Mouse (Mus musculus): Measurements from ENCODE around the gene Ganab.
"Not testable (repeated sequence)": the region's sequence is repeated elsewhere in the genome, so short reads cannot be mapped to it uniquely, and the experiment has no call there.

Gene Ganab

DNA sequence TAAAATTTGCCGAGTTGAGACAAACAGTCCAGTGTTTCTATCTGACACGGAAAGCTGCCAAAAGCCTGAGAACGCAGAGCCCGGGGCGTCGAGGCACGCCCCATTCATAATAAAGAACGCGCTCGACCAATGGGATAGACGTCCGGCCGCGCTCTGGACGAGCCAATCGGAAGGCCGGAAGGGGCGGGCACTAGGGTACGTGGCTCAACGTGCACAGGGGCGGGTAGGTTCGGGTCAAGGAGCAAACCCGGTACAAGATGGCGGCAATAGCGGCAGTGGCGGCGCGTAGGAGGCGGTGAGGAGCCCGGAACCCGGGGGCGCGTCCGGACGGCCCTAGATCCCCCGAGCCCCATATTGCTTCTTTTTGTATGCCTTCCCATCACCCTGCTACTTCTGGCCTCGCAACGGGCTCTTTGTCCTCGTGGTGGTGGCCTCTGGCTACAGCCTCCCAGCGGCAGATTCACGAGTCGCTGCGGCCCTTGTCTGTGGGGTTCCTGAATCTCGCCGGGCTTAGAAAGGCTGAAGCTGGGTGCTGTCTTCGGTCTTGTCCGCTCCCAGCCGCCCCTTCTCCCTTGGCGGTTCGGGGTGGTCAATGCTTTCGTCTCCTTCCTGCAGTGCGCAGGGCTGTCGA is at the start of gene Ganab:
Gene Ganab, plus strand, starts transcription at position 207 of the 631 bp plus-strand sequence.
- DNase-seq (ENCODE audit: low spot score in 2 of 2), result peak; percentile 93 to 96

DNA sequence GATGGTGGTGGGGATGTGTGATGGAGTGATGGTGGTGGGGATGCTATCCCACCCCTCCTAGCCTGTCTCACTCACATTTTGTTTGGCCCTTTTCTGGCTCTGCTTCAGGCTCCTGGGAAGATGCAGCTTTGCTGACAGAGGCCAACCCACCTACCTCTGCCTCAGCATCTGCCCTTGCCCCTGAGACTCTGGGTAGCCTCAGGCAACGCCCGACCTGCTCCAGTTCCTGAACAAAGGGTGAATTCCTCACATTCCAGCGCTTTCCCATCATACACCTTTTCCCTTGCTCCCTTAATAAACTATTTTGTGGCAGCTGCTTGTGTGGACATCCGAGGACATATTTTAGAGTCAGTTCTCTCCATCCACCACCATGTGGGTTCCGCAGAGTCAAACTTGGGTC is 49.5 kb upstream of the Ganab start:
- no peak for DNase-seq (ENCODE audit: low spot score in 2 of 2)

DNA sequence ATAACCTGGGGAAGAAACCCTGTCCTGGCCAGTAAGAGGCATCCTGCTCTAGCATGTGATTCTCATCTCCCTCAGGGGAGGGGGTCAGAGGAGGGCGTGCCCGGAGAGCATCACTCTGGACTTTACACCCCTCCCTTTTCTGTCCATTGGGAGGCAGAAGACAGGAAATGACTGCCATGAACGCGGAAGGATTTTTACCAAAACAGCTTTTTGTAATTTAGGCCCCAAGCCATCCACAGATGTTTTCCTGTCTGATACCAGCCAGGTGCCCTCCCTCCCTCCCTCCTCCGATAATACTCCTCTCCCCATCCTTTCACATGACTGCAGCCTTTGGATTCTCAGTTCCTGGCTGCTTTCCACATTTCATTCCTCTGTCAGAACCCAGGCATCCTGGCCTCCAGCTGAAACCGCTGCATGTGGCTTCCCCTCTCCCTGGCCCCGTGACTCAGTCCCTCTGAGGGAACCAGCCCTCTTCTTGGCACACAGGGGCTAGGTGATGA is 47.4 kb upstream of the Ganab start, which contains the start of gene Lrrn4cl:
Gene Lrrn4cl, plus strand, starts transcription at position 367 of the 500 bp plus-strand sequence.
- DNase-seq (ENCODE audit: low spot score in 2 of 2), result peak; percentile 57 to 67

GRCm38 (mm10) chr19:8851639-8852038 is 46.2 kb upstream of the Ganab start:
- no peak for DNase-seq (ENCODE audit: low spot score in 2 of 2)

GRCm38 (mm10) chr19:8852236-8852928 is 45.5 kb upstream of the Ganab start:
- DNase-seq (ENCODE audit: low spot score in 2 of 2), result no peak

DNA sequence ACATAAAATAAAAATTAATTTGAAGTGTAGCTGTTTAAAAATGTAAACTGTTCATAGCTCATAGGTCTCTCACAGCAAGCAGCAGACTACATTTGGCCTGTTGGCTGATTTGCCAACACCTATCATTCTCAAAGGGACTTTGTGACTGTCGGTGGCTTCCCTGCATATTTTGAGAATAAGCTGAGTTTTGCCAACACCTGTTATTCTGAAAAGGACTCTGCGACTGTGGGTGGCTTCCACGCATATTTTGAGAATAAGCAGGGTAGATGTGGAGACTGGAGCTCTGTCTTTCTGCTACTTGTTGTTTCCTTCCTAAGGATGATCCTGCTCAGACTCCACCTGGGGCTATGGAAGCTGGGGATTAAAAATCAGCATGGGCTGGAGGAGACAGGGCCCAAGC is 44.8 kb upstream of the Ganab start:
- no peak for DNase-seq (ENCODE audit: low spot score in 2 of 2)

DNA sequence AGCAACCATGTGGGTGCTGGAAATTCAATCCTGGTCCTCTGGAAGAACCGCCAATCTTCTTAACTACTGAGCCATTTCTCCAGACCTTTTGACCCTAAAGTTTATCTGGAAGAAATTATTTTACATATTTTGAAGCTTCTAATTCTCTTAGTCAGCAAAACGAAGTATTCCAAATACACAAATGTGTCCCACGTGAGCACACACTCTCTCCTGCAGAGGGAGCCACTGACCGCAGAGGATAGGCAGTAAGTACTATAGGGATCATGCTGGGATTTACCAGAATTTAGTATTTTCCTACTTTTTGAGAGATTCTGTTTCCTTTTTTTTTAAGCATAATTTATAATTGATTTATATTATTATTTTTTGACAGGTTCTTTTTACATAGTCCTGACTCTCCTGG is 40.2 kb upstream of the Ganab start:
- no peak for DNase-seq (ENCODE audit: low spot score in 2 of 2)

DNA sequence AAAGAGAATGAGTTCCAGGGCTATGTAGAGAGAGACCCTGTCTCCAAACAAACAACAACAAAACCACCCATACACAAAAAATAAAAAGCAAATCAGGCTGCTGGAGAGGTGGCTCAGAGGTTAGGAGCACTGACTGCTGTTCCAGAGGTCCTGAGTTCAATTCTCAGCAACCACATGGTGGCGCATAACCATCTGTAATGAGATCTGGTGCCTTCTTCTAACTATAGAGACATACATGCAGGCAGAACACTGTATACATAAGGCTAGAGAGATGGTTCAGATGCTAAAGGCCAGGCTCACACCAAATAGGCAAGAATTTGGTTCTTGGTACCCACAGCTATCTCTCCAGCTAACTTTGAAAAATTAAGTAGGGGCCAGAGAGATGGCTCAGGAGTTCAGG is 38.9 kb upstream of the Ganab start:
- DNase-seq (ENCODE audit: low spot score in 2 of 2), result no peak

DNA sequence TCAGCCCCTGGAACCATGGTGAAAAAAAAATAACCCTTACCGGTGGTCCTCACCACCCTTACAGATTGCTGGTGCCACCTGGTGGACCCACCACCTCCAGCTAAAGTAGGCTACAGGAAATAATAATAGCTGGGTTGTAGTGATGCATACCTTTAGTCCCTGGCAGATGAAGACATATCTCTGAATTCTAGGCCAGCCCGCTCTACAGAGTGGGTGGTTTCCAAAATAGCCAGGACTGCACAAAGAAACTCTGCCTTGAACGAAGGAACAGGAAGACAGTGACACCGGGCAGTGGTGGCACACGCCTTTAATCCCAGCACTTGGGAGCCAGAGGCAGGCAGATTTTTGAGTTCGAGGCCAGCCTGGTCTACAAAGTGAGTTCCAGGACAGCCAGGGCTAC is 33.6 kb upstream of the Ganab start:
- DNase-seq (ENCODE audit: low spot score in 2 of 2), result no peak

- not testable (repeated sequence) for DNase-seq (ENCODE audit: low spot score in 2 of 2)
Observed at GRCm38 (mm10) chr19:8870381-8870780, 27.5 kb upstream of the Ganab start.

DNA sequence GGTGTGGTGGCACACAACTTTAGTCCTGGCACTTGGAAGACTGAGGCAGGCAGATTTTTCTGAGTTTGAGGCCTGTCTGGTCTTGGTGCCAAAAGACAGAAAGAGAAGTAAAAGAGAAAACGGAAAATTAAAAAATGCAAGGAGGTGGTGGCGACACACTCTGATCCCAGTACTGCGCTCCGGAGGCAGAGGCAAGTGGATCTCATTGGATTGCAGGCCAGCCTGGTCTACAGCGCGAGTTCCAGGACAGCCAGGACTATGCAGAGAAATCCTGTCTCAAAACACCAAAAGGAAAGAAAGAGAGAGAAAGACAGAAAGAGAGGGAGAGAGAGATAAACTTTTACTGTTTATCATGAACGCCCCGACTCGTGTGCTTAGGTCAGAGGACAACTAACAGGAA is 27.0 kb upstream of the Ganab start:
- DNase-seq (ENCODE audit: low spot score in 2 of 2), result no peak

- peak; percentile 96 to 97 for DNase-seq (ENCODE audit: low spot score in 2 of 2)
Observed at GRCm38 (mm10) chr19:8871267-8872186, 26.3 kb upstream of the Ganab start, which contains the start of gene Ubxn1. Gene Ubxn1, plus strand, starts transcription at chr19:8871496.

DNA sequence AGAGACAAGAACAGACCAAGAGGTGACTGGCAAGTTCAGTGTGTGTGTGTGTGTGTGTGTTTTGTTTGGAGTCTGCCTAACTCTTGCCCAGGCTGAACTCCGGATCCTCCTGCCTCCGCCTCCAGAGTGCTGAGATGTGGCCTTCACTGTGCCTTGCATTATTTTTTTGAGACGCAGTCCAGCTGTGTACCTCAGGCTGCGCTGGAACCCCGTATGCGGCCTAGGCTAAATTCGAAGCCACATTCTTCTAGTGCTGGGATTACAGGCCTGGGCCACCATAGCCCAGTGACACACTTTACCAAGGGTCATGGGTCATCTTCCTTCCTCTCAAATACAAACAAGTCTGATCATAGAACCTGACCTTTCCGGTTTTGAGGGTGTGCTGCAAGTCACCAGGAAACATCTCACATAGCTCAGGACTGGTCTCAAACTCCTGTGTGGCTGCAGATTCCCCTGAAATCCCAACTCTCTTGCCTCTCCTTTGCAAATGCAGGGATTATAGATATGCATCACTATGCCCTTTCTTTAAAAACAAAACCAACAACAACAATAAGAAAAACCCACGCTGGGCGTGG is 25.5 kb upstream of the Ganab start:
- no peak for DNase-seq (ENCODE audit: low spot score in 2 of 2)

- no peak for DNase-seq (ENCODE audit: low spot score in 2 of 2)
Observed at GRCm38 (mm10) chr19:8875031-8875430, 22.8 kb upstream of the Ganab start.

GRCm38 (mm10) chr19:8880311-8881033 is 17.4 kb upstream of the Ganab start, which contains the start of gene Uqcc3:
Gene Uqcc3, minus strand, starts transcription at chr19:8880923.
- peak; percentile 85 to 87 for DNase-seq (ENCODE audit: low spot score in 2 of 2)

- no peak for DNase-seq (ENCODE audit: low spot score in 2 of 2)
Observed at GRCm38 (mm10) chr19:8881034-8881392, 16.9 kb upstream of the Ganab start.

- no peak for DNase-seq (ENCODE audit: low spot score in 2 of 2)
Observed at GRCm38 (mm10) chr19:8883616-8884015, 14.3 kb upstream of the Ganab start, which contains the start of the genes Lbhd1 and Gm49403. Gene Lbhd1, plus strand, starts transcription at chr19:8883732. Gene Gm49403, plus strand, starts transcription at chr19:8883930.

DNA sequence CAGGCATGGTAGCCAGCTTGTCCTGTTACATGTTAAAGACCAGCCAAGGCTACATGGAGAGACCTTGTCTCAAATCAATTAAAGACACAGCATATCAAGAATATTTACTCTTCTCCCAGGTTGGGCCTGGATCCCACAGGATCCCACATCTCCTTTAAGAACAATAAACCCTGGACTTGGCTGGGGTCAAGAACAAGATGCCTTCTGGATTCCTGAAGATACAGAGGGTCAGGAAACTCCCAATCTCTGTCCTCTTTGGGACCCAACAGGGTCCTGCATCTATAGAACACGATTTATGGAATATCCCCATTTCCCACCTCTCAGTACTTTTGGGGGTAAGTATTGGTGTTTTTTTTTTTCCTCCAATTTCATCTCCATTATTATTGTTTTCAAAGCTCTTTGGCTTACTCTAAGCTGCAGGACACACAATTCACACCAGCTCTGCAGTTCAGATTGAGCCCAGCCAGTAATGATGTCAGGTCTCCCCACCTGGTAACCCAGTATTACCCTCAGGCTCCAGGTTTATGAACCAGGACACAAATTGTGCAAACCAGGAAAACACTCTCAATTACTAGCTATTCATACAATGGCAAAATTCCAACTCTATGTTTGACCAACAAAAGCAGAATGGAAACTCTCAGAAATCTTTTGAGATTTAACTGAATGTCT is 10.8 kb upstream of the Ganab start:
- DNase-seq (ENCODE audit: low spot score in 2 of 2), result no peak

GRCm38 (mm10) chr19:8887585-8888463 is 10.0 kb upstream of the Ganab start:
- no peak for DNase-seq (ENCODE audit: low spot score in 2 of 2)

Measured in urinary bladder, postnatal 4 days (tissue).